Mouse (Mus musculus) layer of hippocampus, adult 9-11 months (tissue): ENCODE data around the gene Irak3.
"Not testable (repeated sequence)": the region's sequence is repeated elsewhere in the genome, so short reads cannot be mapped to it uniquely, and the experiment has no call there.

Experiments used
- DNase-seq: peaks from one replicate; pipeline ENCODE4 v3.0.0; 2022

The Irak3 gene

GRCm38 (mm10) chr10:120153911-120154310 is 48.0 kb downstream of the Irak3 start:
- DNase-seq, result no peak

DNA sequence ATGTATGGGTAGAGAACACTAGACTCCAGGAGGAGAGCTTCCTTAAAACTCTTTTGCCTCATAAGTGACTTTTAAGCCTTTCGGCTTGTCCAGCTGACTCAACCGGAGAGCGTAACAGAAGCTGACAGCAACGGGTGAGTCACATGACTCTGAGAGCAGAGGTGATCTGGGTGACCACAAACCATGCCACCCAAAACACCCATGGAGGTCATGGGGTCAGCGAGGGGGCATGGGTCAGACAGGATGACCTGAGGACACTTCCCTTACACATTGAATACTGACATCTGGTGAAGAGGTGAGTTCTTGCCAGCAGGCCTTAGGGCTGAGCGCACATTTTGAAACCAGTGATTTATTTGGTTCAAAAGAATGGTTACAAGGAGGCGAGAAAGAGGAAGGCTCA is 50.3 kb downstream of the Irak3 start:
- DNase-seq, result no peak

GRCm38 (mm10) chr10:120140916-120141516 is 60.9 kb downstream of the Irak3 start:
- no peak for DNase-seq

DNA sequence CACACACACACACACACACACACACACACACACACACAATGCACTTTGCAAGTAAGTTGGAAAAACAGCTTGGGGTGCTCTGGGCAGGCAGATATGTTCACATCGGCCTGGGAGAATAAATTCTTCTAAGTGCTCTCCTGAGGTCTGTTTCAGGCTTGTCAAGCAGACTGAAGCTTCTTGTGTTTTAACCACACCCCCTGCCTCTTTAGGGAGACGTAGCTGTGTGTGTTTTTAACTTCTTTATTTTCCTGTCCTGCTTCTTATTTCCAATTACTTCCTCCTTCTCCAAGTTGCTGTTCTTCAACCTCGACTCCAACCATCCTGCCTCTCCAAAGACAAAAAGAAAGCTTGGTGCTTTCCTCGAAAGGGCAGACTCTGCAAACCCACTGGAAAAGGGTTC is 61.7 kb downstream of the Irak3 start:
- no peak for DNase-seq

DNA sequence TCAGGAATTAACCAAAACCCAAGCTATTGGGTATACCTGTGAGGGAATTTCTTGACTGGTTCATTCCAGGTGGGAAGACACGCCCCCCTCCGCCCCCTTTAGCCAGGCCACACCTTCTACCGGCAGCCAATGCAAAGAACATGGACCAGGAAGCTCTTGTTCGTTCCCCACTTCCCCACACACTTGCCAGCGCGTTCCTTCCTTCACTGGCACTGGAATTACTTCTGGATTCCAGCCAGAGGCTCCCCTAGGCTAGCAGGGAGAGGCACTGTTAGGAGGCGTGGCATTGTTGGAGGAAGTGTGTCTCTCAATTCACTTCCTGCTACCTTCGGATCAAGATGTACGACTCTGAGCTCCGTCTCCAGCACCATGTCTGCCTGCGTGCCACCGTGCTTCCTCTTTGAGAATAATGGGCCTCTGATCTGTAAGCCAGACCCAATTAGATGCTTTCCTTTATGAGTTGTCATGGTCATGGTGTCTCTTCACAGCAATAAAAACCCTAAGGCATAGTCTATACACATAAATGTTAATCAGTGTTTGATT is 65.8 kb downstream of the Irak3 start:
- no peak for DNase-seq

GRCm38 (mm10) chr10:120133697-120134096 is 68.2 kb downstream of the Irak3 start:
- DNase-seq, result no peak

DNA sequence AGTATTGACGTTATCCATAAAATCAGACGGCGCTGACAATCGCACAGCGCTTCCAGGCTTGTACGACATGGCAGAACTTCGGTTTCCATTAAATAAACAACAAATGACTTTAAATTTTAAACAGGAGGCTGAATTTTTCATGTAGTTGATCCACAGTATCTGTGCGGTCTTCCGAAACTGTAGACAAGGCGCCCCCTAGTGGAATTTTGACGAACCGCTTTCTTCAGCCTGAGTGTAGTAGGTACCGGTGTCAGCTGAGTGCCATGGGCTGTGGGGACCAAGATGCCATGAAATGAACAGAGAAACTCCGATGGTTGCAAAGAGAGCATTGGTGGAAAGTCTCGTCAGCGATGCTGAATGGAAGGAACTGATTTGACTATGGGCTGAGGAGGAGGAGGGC is 71.3 kb downstream of the Irak3 start:
- peak; percentile 21 for DNase-seq

DNA sequence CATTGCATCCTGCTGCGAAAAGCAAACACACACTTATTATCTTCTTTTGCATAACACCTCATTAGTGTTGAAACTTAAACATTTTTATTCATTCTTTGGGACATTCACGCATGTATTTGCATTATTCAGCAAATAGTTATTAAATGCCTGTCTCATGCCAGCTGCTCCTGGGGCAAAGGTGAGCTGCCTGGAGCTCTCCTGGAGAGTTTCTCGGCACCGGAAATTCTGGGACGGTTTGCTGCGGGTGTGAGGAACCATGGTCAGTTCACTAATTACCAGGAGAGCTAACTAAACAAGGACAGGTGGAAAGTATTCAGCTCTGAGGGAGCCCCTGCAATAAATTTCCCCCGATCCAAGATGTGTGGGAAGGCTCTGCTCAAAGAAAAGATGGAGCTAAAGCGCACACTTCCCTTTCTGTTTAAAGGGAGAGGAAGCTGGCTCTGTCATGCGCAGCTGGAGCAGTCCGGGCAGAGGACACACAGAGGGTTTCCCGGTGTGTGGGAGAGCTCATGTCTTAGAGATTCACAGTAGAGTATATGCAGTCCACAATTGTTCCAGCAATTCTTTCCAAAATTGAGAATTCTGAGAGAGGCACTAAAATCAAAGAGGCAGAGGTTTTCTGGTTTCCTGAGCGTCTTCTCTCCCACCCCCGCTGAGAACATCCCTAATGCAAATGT is 73.2 kb downstream of the Irak3 start:
- no peak for DNase-seq

GRCm38 (mm10) chr10:120125465-120125857 is 76.5 kb downstream of the Irak3 start:
- DNase-seq, result no peak

DNA sequence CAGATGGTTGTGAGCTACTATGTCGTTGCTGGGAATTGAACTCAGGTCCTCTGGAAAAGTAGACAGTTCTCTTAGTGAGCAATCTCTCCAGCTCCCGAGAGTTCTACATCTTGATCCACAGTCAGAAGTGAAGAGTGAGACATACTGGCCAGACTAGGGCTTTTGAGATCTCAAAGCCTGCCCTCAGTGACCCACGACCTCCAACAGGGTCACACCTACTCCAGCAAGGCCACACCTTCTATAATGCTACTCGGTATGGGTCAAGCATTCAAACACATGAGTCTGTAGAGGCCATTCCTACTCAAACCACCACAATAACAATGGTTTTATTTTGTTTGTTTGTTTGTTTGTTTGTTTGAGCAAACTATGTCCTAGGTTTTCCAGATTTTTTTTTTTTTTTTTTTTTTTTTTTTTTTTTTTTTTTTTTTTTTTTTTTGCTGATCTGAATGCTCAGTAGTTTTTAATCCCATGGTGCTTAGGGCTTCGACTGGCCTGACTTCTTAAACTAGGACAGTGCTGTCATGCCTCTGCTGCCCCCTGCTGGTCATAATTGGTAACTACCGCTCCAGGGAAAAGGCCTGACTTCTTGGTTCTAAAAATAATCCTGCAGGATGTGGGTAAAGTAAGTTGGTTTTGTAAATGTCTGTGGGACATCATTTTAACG is 77.0 kb downstream of the Irak3 start:
- DNase-seq, result peak; percentile 76

GRCm38 (mm10) chr10:120123721-120124120 is 78.2 kb downstream of the Irak3 start:
- no peak for DNase-seq

DNA sequence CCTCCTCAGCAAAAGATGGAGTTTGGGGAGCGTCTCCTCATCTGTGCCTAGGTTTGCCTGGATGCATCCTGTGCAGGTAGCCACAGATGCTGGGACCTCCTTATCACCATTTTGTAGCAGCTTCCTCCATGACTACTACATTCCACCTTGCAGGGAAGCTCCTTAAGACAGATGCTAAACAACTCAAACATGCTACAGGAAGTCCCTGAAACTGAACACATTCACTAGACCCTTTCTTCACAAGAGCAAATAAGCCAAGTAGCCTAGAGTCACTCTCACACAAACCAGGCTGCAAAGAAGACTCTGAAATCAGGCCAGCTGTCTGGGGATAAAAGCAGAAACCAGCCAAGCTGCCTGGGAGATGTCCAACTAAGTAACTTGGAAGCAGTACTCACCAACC is 86.7 kb downstream of the Irak3 start:
- no peak for DNase-seq

DNA sequence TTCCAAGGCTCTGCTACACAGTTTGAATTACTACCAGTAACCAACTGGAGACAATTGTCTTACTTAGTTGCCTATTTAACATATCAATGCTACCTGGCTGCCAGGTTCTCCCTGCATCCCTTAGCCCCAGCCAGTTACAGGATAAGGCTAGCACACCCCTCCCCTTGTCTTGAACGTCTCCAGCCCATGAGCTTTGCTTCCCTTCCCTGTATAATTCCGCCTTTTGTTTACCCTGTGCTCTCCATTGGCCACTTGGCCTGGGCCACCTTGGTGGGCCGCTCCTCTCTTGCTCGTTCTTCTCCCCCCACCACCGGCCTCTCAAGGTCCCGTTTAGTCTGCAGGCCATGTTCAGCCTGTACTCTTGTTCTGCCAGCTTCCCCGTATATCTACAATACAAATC is 87.4 kb downstream of the Irak3 start:
- DNase-seq, result no peak

DNA sequence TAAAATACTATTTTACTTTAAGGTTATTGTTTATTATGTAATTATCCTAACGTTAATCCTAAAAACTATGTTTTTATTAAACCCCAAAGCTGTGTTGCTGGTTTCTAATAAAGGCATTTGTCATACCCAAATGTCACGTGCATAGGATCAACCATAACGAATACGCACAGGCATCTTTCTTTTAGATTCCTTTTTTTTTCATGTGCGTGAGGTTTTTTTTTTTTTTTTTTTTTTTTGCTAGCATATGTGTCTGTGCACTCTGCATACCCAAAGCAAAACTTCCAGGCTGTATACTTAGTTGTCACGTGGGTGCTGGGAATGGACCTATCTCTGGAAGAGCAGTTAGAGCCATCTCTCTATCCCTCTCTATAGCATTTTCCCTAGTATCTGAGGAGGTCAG is 88.0 kb downstream of the Irak3 start:
- DNase-seq, result no peak

- not testable (repeated sequence) for DNase-seq
These were observed 88.4 kb downstream of the Irak3 start for GRCm38 (mm10) chr10:120113482-120113881.

GRCm38 (mm10) chr10:120112507-120113396 is 89.2 kb downstream of the Irak3 start, which contains the start of gene Helb:
Gene Helb, minus strand, starts transcription at chr10:120112987.
- peak; percentile 94 for DNase-seq

DNA sequence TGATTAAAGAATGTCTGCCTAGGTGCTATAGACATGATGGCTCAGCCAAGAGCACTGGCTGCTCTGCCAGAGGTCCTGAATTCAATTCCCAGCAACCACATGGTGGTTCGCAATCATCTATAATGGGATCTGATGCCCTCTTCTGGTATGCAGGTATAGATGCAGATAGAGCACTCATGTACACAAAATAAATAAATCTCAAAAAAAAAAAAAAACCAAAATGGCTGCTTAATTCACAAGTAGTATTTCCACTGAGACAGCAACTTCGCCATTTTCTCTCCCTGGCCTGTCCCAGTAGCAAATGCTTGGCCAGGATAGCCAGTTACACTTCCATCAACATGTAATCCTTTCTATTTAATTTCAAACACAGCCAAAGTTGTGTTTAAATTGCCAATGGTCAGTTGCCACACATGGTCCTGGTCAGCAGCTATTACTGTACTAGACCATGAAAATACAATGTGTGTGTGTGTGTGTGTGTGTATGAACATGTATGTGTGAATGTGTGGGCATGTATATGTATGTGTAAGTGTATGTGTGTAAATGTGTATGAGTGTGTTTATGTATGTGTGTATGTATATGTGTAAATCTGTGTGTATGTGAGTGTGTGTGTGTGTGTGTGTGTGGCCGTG is 90.1 kb downstream of the Irak3 start:
- DNase-seq, result no peak

GRCm38 (mm10) chr10:120100806-120101205 is 101.1 kb downstream of the Irak3 start:
- DNase-seq, result no peak

- no peak for DNase-seq
These were observed 104.4 kb downstream of the Irak3 start for GRCm38 (mm10) chr10:120097564-120097963.

DNA sequence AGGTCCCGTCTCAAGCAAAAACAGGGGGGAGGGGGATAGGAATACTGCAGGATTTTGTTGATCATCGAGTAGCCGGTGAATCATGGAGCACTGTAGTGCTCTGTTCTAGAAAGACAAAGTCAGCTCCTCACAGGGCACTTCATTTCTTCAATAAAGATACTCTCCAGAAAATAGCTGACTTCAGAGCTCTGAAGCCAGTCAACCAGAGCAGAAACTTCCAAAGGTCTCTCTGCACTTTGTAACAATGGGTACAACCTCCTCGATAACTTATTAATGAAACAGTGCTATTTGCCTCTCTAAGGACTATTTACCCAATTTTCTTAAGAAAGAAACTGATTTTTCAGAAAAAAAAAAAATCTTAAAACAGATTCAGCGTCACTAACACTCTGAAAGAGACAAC is 106.2 kb downstream of the Irak3 start:
- no peak for DNase-seq

- DNase-seq, result no peak
These were observed 106.8 kb downstream of the Irak3 start for GRCm38 (mm10) chr10:120095136-120095535.

DNA sequence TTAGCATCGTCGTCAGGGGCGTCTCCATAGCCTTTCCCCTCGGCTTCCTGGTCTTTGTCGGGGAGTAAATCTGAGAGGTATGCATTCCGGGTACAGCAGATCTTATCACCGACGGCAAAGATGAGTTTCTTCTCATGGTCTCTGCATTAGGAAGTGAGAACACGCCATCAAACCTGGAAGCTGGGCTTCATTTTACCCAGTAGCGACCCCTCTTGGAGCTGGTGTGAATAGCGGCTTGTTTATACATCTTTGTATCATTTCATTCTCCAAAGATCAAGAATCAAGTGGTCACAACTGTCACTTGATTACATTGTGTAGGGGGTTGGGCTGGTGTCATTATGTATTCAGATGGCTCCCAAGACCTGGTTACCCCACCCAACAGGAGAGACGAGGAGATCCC is 109.4 kb downstream of the Irak3 start:
- DNase-seq, result no peak
